Mouse (Mus musculus) liver, postnatal 0 days (tissue): ENCODE results near the gene S100a11.

Source experiments
- CTCF ChIP-seq: sonication (generic); IDR thresholded peaks from 2 replicates; pipeline ENCODE4 v1.5.1; 2016; ENCODE audit warnings: antibody characterized with exemption, low read depth
- EP300 ChIP-seq: IDR thresholded peaks from 2 replicates; pipeline ENCODE4 v1.6.1; 2016; ENCODE audit warnings: antibody characterized with exemption, low read depth, mild to moderate bottlenecking

DNA sequence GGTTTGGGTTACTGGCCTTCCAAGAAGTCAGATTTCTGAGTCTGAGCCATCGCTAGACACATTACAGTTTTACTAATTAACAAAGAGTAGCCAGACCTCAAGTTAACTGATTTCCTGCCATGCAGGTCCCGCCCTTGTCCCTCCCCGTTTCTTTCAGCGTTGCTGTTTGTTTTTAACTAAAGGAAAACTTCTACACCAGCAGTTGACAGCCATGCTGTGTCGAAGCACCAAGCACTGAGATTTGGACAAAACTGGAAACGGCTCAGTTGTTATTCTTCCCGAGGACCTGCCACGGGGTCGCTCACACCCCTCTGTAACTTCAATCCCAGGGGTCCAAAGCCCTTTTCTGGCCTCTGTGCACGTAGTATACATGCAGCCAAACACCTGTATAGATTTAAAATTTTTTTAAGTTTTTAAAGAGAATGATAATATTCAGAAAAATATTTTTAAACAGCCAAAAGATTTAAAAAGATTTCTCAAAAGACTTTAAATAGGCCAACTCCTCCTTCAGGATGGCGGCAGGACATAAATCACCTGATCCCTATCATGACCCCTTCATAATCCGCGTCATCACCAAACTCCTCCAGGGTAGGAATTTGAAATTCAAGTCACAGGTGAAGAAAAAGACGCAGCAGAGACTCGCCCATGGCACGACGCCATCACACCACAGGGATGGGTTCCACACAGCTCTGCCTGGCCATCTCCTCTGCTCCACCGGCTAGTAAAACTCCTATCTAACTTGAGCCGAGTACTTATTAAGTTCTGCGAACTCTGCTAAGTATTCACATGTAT lies 27.7 kb downstream of the S100a11 start:
- TF ChIP-seq CTCF (no peak), EP300 (no peak)
